Mouse (Mus musculus) NIH3T3 (cell line): ENCODE measurements around the gene Cep170.
"Not testable (repeated sequence)": the region's sequence is repeated elsewhere in the genome, so short reads cannot be mapped to it uniquely, and the experiment has no call there.

Experiments used
- DNase-seq: peaks from one replicate; pipeline ENCODE4 v3.0.0-alpha.2; 2012; ENCODE audit warnings: low read depth

Gene Cep170

GRCm38 (mm10) chr1:176814036-176814420 is at the start of gene Cep170:
Cep170 (minus strand) TSS chr1:176814067.
- DNase-seq = peak; percentile 98

GRCm38 (mm10) chr1:176861981-176862644 is 48.2 kb upstream of the Cep170 start:
- peak; percentile 93 for DNase-seq

DNA sequence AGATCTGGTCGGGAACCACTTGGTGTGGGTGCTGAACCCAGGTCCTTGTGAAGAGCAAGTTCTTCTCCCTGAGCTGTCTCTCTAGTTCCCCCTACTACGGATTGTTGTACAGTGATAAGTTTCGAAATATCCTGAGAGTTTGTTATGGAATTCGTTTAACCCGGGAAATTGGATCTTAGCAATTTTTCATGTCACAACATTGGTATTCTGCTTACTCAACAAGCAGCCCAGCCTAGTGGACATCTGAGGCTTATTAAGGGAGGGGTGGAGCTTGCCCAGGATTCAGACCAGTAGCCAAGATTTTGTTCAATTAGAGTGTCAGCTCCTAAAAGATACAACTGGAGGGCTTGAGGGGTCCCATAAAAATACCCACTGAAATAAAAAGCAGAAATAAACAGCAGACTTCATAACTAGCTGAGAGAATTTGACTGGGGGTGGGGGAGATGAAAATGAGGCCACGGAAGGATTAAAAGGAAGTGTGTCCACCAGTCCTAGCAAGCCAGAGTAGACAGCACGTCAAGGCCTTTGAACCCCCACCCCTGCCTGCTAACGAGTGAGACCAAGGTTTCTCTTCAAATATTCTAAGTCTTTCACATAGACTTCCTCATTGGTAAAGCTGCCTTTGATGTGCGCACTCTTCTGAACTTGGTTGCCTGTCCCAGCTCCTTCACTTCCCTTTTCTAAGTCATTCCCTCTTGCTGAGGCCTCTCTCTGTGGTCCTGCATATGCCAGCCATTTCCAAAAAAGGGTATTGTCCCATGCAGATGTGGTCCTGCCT is 39.1 kb upstream of the Cep170 start:
- peak; percentile 63 for DNase-seq

GRCm38 (mm10) chr1:176851401-176851800 is 37.5 kb upstream of the Cep170 start:
- DNase-seq = no peak

GRCm38 (mm10) chr1:176849377-176849776 is 35.5 kb upstream of the Cep170 start:
- DNase-seq = peak; percentile 43

GRCm38 (mm10) chr1:176848613-176849290 is 34.9 kb upstream of the Cep170 start:
- no peak for DNase-seq

DNA sequence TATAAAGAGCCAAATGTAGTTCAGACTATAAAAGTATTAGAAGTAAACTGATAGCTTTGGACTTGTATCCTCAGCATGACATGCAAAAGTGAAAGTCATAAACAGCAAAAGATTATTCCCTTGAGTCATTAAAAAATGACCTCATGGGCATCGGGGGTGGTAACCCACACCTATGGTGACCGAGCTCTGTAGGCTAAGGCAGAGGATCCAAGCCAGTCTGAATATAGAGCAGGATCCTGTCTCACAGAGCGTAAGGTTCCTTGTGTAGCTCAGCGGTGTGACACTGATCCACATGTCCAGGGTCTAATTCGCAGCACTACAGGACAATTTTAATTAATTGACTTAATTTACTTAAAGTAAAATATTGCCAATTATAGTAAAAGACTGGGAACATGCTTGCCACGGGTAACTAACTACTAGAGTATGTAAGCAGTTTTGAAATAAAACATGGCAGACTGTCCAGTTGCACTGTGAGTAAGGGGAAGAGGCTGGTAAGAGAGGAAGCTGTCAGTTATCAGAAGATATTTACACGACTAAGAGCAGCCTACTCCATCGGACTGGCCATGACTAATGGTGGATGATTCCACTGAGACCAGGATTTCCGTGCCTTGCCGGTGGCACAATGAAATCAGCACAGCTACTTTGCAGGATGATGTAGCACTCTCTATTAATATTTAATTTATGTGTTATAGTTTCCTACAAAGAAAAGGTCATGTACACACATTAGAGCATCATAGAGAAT is 33.4 kb upstream of the Cep170 start:
- DNase-seq = no peak

GRCm38 (mm10) chr1:176845082-176845977 is 31.5 kb upstream of the Cep170 start:
- no peak for DNase-seq

- not testable (repeated sequence) for DNase-seq
Measured at GRCm38 (mm10) chr1:176836562-176836961, 22.7 kb upstream of the Cep170 start.

DNA sequence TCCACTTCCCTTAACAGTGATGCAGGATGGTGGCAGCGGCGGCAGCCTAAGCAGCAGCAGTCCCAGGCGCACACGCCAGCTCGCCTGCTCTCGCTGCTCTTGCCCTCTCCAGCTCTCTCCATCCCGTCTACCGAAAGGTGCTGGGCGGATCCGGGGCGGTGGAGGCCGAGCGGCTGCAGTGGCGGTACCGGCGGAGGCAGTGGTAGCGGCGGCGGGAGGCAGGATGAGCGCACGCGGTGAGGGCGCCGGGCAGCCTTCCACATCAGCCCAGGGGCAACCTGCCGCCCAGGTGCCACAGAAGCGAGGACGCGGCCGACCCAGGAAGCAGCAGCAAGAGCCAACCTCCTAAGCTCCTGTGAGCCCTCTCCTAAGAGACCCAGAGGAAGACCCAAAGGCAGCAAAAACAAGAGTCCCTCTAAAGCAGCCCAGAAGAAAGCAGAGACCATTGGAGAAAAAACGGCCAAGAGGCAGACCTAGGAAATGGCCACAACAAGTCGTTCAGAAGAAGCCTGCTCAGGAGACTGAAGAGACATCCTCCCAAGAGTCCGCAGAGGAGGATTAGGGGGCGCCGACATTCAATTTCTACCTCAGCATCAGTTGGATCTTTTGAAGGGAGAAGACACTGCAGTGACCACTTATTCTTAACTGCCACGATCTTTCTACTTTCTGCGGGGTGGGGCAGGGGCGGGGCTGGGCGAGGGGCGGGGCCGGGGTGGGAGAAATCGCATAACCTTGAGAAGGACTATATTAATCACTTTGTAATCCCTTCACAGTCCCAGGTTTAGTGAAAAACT is 21.8 kb upstream of the Cep170 start:
- DNase-seq = peak; percentile 56

DNA sequence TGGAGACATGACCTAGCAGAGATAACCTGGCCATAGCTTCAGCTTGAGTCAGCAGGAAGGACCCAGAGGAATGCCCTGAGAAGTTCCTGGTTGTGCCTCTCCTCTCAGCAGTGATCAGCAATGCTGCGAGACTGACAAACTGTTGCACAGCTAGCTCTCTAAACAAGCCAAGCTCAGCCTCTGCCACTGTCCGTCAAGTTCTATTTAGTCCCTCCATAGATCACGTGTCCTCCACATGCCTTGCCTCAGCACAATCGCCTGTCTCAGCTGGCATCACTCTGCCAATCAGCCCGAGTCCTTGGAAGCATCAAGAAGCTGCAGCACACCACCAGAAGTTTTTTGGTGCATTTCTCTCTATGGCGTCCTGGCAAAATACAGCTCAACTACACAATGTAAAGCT is 21.0 kb upstream of the Cep170 start:
- peak; percentile 70 for DNase-seq

DNA sequence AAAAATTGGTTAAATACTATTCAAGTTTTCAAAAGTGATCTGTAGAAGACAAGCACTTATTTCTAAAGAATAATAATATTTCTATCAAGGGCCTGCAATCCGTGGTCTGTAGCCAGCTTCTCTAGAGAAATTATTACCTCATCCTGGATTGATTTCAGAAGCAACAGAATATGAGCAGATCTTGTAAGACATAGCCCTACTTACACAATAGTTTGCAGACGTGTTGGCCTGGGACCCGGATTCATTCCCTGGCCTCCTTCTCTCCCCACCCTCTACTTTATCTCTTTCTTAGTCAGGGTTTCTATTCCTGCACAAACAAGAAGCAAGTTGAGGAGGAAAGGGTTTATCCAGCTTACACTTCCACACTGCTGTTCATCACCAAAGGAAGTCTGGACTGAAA is 20.1 kb upstream of the Cep170 start:
- peak; percentile 86 for DNase-seq

DNA sequence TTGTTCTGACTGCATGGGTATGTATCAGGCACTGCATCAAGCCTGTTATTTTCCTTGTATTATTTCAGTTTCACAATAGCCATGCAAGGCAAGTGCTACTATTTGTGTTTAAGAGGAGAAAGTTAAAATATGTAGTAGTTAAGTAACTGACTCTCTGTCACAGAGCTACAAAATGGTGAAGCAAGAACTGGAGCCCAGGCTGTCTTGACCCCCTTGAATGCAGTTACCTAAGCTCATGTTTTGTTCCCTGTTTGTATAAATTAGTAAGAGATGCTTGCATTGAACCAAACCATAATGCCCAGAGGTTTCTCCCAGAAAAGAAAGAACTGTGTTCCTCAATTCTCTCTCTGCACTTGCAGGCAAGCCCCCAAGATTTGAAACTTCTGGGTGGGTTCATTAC is 19.4 kb upstream of the Cep170 start:
- DNase-seq = no peak

GRCm38 (mm10) chr1:176832607-176833006 is 18.7 kb upstream of the Cep170 start:
- DNase-seq = peak; percentile 31

GRCm38 (mm10) chr1:176832071-176832470 is 18.2 kb upstream of the Cep170 start:
- DNase-seq = no peak

GRCm38 (mm10) chr1:176828666-176829065 is 14.8 kb upstream of the Cep170 start:
- no peak for DNase-seq

GRCm38 (mm10) chr1:176827945-176828485 is 14.1 kb upstream of the Cep170 start:
- DNase-seq = no peak

DNA sequence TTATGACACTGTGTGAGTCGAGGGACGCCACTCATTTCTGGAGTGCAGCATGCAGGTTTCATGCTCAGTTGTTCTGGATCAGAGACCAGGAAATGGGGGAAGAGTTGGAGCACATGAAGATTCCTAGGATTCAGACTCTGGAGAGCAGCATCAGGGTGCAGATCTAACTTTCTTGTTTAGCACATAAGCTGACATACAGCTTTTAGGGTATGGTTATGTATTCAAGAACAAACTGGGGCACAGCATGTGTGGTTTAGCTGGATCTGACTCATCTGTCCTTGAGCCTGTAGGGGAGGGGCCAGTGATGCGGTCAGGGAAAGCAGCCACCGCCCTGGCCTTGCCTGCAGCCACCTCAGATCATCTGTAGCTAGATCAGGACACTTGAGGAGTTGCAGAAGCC is 13.5 kb upstream of the Cep170 start:
- peak; percentile 78 for DNase-seq

DNA sequence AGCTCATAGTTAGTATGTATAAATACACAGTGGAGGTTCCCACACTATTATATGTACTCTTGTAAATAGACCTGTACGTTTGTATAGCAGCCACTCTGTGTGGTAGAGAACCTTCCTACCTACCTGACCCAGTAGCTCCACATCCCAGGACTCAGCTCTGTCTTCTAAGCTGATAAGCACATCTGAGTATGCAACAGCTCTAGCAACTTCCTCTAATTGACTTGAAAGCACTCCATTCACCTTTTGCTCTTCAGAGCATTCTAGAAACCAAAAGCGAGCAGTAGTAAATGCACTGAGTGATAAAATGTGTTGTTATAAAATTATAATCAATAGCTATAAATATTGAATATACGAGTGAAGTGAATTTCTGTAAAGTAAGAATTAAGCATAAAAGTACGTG is 13.1 kb upstream of the Cep170 start:
- DNase-seq = no peak

DNA sequence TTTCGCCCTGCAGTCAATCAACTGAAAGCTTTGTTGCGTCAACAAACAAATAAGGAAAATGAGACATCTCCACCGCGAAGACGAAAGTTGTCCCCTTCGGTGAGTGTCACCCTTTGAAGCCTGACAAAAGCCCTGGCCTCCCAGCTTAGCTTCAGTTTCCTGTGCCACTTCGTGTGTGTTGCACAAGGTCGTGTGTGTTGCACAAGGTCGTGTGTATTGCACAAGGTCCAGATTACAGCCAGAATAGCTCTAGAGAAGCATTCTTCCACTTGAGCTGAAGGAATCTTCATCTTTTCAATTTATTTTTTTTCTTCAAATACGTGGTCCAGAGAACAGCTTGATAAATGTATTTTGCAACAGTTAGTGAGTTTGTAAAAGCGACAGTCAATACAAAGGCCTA is 12.3 kb upstream of the Cep170 start:
- DNase-seq = no peak
